Mouse (Mus musculus) midbrain, embryonic 11.5 days (tissue): ENCODE data around the gene Stard10. TPM values are rescaled to one million over a fixed set of nuclear protein-coding genes. Genes with fewer than 3 reads are reported as not detected.
A peak's percentile ranks its signal among the peaks of the same experiment; 100 is the strongest.

Experiments
- ATAC-seq: fragments of 200-750 bp; cut with Nextera tagmentation; 2 replicates; pipeline ENCODE4 v1.8.0; 2017; ENCODE audit warnings: moderate TSS enrichment, moderate library complexity; ENCODE audit not compliant: low FRiP score
- DNase-seq: peaks from one replicate; pipeline ENCODE4 v3.0.0; 2015; ENCODE audit warnings: low spot score; ENCODE audit errors: missing footprints
- H3K27ac ChIP-seq: fragments of 300-500 bp; sonication (generic); 2 replicates; pipeline ENCODE4 v1.5.1; 2014; ENCODE audit warnings: low read depth, low read length
- H3K27me3 ChIP-seq: fragments of 300-500 bp; sonication (generic); 2 replicates; pipeline ENCODE4 v1.6.1; 2014; ENCODE audit warnings: mild to moderate bottlenecking, low read length, moderate library complexity, mixed read lengths; ENCODE audit not compliant: control insufficient read depth, insufficient read depth
- H3K36me3 ChIP-seq: fragments of 300-500 bp; sonication (generic); 2 replicates; pipeline ENCODE4 v1.6.1; 2014; ENCODE audit warnings: mild to moderate bottlenecking, low read length, moderate library complexity, mixed read lengths; ENCODE audit not compliant: control insufficient read depth, insufficient read depth
- H3K4me1 ChIP-seq: fragments of 300-500 bp; sonication (generic); 2 replicates; pipeline ENCODE4 v1.6.1; 2014; ENCODE audit warnings: low read length; ENCODE audit not compliant: control insufficient read depth, insufficient read depth
- H3K4me2 ChIP-seq: fragments of 300-500 bp; sonication (generic); 2 replicates; pipeline ENCODE4 v1.6.1; 2014; ENCODE audit warnings: mild to moderate bottlenecking, moderate library complexity
- H3K4me3 ChIP-seq: fragments of 300-500 bp; sonication (generic); 2 replicates; pipeline ENCODE4 v1.5.1; 2014; ENCODE audit warnings: low read depth, low read length
- H3K9ac ChIP-seq: fragments of 300-500 bp; sonication (generic); 2 replicates; pipeline ENCODE4 v1.6.1; 2014; ENCODE audit warnings: low read length
- H3K9me3 ChIP-seq: fragments of 300-500 bp; sonication (generic); 2 replicates; pipeline ENCODE4 v1.6.1; 2016; ENCODE audit warnings: low read length; ENCODE audit not compliant: control insufficient read depth
- WGBS: fragments of 180-500 bp; shearing (Covaris S2); extraction: QIAGEN DNeasy Blood & Tissue Kit; methylation state at CpG from one replicate; pipeline ENCODE4 v1.1.7; 2014; 5-methylcytosine and 5-hydroxymethylcytosine counted together
- polyA plus RNA-seq: library from polyadenylated mRNA; unstranded; fragments of >200 nt; fragmentation: Nextera tagmentation; extraction: Ambion mirVana; gene quantifications from 2 replicates; pipeline ENCODE4 v1.2.1, GENCODE M21; 2014

Stard10 gene
- 5.3 and 5.7 TPM in 2 replicates for polyA plus RNA-seq

DNA sequence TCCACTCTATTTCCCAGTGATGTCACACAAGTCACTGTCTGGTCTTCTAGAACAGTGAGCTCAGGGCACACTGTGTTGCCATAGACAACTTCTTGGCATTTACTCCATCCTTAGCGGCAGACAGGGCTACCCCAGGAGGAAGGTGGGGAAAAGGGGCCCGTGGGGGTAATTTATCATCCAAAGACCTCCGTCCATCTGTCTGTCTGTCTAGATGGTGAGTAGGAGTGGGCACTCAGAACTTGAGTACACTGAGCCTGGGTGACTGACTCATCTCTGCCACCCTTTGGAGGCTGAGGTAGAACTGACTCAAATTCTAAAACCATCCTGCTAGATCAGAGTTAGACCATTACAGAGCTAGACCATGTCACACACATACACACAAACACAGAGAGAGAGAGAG, at the start of gene Stard10:
Stard10 (plus strand) TSS at position 73 of the 400 bp plus-strand sequence.
- ATAC-seq (no peak), DNase-seq (peak; percentile 77)
- Histone ChIP-seq H3K27me3 (peaks cover 16% of the 10 kb centered on the region), H3K9ac (no peak within 1 kb of the TSS), H3K4me1 (no peaks in the 10 kb centered on the region; the same call in 1 of the 2 replicates), H3K27ac (no peak within 1 kb of the TSS), H3K4me2 (no peak within 1 kb of the TSS), H3K4me3 (no peak within 1 kb of the TSS), H3K36me3 (no peaks in the 10 kb centered on the region), H3K9me3 (no peaks in the 10 kb centered on the region)
- WGBS, result 83% methylated on average over 3 of the region's 3 CpGs

DNA sequence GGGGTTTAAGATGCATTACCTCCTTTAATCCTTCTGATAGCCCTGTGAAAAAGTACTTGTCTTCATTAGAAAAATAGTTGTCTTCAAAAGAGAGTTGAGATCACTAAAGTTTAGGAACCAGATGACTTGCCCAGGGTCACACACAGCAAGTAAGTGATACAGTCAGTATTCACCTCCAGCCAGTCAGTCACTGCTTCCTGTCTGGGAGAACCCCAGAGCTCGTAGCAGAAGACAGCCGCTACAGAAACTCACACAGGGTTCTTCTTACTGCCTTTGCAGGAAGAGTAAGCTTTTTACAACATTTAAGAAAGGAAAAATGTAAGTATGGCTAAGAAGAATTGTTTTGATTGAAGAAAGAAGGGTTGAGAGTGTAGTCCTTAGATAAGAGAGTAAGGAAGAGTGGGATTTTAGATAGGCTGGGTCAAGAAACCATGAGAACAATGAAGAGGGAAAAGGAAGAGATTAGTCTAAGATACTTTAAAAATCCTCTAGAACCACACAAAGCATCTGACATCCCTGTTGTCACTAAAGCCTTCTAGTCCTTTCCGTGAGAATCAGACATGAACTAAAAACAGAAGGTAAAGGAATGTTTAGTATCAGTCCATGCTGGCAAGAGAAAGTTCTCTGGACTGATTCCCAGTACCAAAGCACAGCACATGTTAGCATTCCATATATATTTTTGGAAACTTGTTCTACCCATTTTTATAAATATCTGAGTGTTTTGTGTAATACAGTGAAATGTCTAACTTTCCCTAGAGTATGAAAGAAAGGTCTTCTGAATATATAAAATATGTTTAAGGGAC, 49.2 kb upstream of the Stard10 start:
- DNase-seq (no peak), ATAC-seq (no peak)
- no peaks in the 10 kb centered on the region for H3K36me3 ChIP-seq
- no peaks in the 10 kb centered on the region for H3K9me3 ChIP-seq
- H3K4me2 ChIP-seq, result no peak overlapping the region
- no peaks in the 10 kb centered on the region for H3K27me3 ChIP-seq
- no peak overlapping the region for H3K4me3 ChIP-seq
- no peaks in the 10 kb centered on the region for H3K4me1 ChIP-seq
- no peak overlapping the region for H3K27ac ChIP-seq
- H3K9ac ChIP-seq, result no peak overlapping the region
- 78% methylated on average over 3 of the region's 3 CpGs for WGBS

DNA sequence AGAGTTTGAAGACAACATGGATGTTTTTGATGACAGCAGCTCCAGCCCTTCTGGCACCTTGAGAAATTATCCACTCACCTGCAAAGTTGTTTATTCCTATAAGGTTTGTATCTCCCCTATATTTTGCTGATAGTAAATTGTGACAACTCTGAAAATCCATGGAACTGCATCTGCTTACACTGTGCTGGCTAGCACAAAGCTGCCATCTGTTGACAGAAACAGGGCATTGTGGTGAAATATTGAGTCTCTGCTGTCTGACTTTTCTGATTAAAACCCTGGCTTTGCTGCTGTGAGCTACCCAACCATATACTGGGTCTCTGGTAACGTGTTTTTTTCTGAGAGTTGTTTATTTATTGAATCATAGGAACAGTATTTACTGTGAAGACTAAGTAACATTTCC, 45.3 kb upstream of the Stard10 start:
- WGBS, result 87% methylated on average over 1 of the region's 1 CpGs
- Histone ChIP-seq H3K9ac (no peak overlapping the region), H3K27me3 (no peaks in the 10 kb centered on the region), H3K4me2 (no peak overlapping the region), H3K27ac (no peak overlapping the region), H3K9me3 (no peaks in the 10 kb centered on the region), H3K4me3 (no peak overlapping the region), H3K36me3 (no peaks in the 10 kb centered on the region), H3K4me1 (no peaks in the 10 kb centered on the region)
- ATAC-seq, result no peak
- DNase-seq, result no peak

- no peak overlapping the region for H3K4me3 ChIP-seq
- no peak overlapping the region for H3K9ac ChIP-seq
- no peaks in the 10 kb centered on the region for H3K36me3 ChIP-seq
- no peak overlapping the region for H3K27ac ChIP-seq
- no peak for DNase-seq
- 90% methylated on average over 8 of the region's 8 CpGs for WGBS
- ATAC-seq, result no peak
- no peaks in the 10 kb centered on the region for H3K4me1 ChIP-seq
- H3K27me3 ChIP-seq, result no peaks in the 10 kb centered on the region
- H3K9me3 ChIP-seq, result no peaks in the 10 kb centered on the region
- H3K4me2 ChIP-seq, result no peak overlapping the region
Measured at GRCm38 (mm10) chr7:101272466-101273160, 44.3 kb upstream of the Stard10 start.

DNA sequence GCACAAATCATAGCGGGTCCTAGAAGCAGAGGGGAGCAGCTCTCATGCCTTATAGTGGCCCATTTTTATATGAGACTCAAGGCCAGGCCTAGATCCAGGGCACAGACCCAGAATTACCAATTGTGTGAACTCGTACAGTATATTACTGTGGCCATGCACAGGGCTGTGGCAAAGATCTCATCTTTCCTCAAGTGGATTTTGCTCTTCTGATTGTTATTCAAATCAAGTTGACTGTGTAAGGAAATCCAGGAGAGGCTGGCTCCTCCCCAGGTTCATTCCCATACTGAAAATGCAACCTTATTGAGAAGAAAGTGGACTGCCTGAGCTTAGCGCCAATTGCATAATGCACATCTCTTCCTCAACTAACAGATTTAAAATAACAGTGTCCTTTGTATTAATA, 34.2 kb upstream of the Stard10 start:
- DNase-seq (no peak), ATAC-seq (no peak)
- Histone ChIP-seq H3K4me1 (no peaks in the 10 kb centered on the region), H3K36me3 (no peaks in the 10 kb centered on the region), H3K27ac (no peak overlapping the region), H3K27me3 (no peaks in the 10 kb centered on the region), H3K9ac (no peak overlapping the region), H3K4me3 (no peak overlapping the region), H3K4me2 (no peak overlapping the region), H3K9me3 (no peaks in the 10 kb centered on the region)
- WGBS, result 90% methylated on average over 3 of the region's 3 CpGs

GRCm38 (mm10) chr7:101284504-101284903, 32.4 kb upstream of the Stard10 start:
- no peak overlapping the region for H3K4me2 ChIP-seq
- no peaks in the 10 kb centered on the region for H3K27me3 ChIP-seq
- H3K27ac ChIP-seq, result no peak overlapping the region
- no peaks in the 10 kb centered on the region for H3K36me3 ChIP-seq
- no peaks in the 10 kb centered on the region for H3K9me3 ChIP-seq
- no peaks in the 10 kb centered on the region for H3K4me1 ChIP-seq
- H3K9ac ChIP-seq, result no peak overlapping the region
- no peak overlapping the region for H3K4me3 ChIP-seq
- whole genome bisulfite sequencing, result 93% methylated on average over 1 of the region's 1 CpGs
- no peak for ATAC-seq
- DNase-seq, result no peak

- DNase-seq (no peak), ATAC-seq (no peak)
- Histone ChIP-seq H3K27me3 (no peaks in the 10 kb centered on the region), H3K4me1 (no peaks in the 10 kb centered on the region), H3K36me3 (no peaks in the 10 kb centered on the region), H3K4me2 (no peak overlapping the region), H3K4me3 (no peak overlapping the region), H3K9ac (no peak overlapping the region), H3K9me3 (no peaks in the 10 kb centered on the region), H3K27ac (no peak overlapping the region)
- 78% methylated on average over 4 of the region's 4 CpGs for WGBS
Measured at GRCm38 (mm10) chr7:101286891-101287290, 30.0 kb upstream of the Stard10 start.

DNA sequence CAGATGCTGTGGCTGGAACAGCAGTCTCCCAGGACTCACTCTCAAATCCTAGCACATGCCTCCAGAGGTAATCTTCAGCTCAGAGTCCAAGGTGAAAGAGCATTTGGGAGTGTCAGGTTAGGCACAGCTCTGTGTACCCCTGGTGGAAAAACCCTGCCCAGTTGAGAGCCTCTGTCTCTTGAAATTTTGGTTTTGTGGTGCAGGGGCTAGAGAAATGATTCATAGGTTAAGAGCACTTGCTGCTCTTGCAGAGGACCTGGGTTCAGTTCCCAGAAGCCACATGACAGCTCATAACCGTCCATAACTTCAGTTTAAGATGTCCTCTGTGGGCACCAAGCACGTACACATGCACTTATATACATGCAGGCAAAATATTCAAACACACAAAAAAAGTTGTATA, 29.1 kb upstream of the Stard10 start:
- WGBS, result 92% methylated on average over 2 of the region's 2 CpGs
- no peak overlapping the region for H3K27ac ChIP-seq
- H3K9me3 ChIP-seq, result no peaks in the 10 kb centered on the region
- DNase-seq (no peak), ATAC-seq (no peak)
- H3K9ac ChIP-seq, result no peak overlapping the region
- H3K4me3 ChIP-seq, result no peak overlapping the region
- H3K4me1 ChIP-seq, result no peaks in the 10 kb centered on the region
- H3K36me3 ChIP-seq, result no peaks in the 10 kb centered on the region
- H3K27me3 ChIP-seq, result no peaks in the 10 kb centered on the region
- no peak overlapping the region for H3K4me2 ChIP-seq

- Histone ChIP-seq H3K36me3 (no peaks in the 10 kb centered on the region), H3K4me1 (no peaks in the 10 kb centered on the region), H3K9ac (no peak overlapping the region), H3K9me3 (no peaks in the 10 kb centered on the region), H3K4me2 (no peak overlapping the region), H3K27me3 (no peaks in the 10 kb centered on the region), H3K4me3 (no peak overlapping the region), H3K27ac (no peak overlapping the region)
- WGBS, result 50% methylated on average over 4 of the region's 4 CpGs
- ATAC-seq, result 0 out of 2 replicates have a peak, but pooled peaks have one; percentile 22
- peak; percentile 88 for DNase-seq
Measured at GRCm38 (mm10) chr7:101288436-101288835, 28.4 kb upstream of the Stard10 start.
